In the genomic region with DNA sequence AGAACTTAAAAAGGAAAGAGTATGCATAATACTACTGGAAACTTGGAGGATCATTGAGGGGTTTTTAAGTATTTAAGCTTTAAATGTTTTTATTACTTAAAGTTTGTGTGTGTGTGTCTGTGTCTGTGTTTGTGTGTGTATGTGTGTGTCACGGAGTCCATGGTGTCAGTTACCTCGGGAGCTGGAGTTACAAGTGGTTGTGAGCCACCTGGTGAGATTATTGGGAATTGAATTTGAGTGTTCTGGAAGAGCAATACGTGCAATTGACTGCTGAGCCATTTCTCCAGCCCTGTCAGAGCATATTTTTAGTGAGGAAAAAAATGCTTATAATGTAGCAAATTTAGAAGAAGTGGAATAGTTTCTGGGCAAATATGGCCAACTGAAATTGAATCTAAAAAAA, we compare ENCODE assay signal across 18 mouse cellular contexts. TPM values are rescaled to one million over a fixed set of nuclear protein-coding genes. Genes with fewer than 3 reads are reported as not detected.
DNase-seq lines count a peak whose midpoint lies in the region; ATAC-seq and TF ChIP-seq lines count a peak whose summit lies in the region.
"Had no signal": no experiment of that assay in that cellular context is flagged by ENCODE, and none has a peak within 500 bp of the region (broad histone marks: within the 10 kb centered on the region; RNA-seq: fewer than 3 reads in every experiment).

No protein-coding gene starts in this region.

- peak; percentile 10; the same call in 1 of the 2 replicates for TF ChIP-seq CTCF in gastrocnemius, adult 2 months (IDR thresholded peaks at IDR 0.05)

- no peak for DNase-seq in gastrocnemius, adult 2 months
- no peak for DNase-seq in gastrocnemius, postnatal 36 days
- DNase-seq in kidney, postnatal 36 days = peak; percentile 13 to 32
- DNase-seq in 416B (ENCODE audit: low read depth) (peak; percentile 27), adipocyte (ENCODE audit: low spot score) (peak; percentile 12)
- no peak for DNase-seq in cerebellum, postnatal 10 days
- no peak for DNase-seq in right cerebral cortex, postnatal 4 days
- DNase-seq: adrenal gland, adult 8-10 months; cerebellum, adult 9-10 months; gastrocnemius, postnatal 10 days; layer of hippocampus, postnatal 36 days; right cerebral cortex, postnatal 25 days had no signal

- H3K27ac ChIP-seq in gastrocnemius, adult 2 months = no peak overlapping the region
- H3K27ac ChIP-seq in kidney, embryonic 15.5 days = no peak overlapping the region
- H3K27ac ChIP-seq: embryonic facial prominence, embryonic 15.5 days; limb, embryonic 13.5 days had no signal

- no peak overlapping the region for H3K4me3 ChIP-seq in gastrocnemius, adult 2 months
- no peak overlapping the region for H3K4me3 ChIP-seq in kidney, embryonic 15.5 days (replicated peaks)
- H3K4me3 ChIP-seq: embryonic facial prominence, embryonic 15.5 days; heart, embryonic 12.5 days; limb, embryonic 13.5 days had no signal

- ATAC-seq in kidney, embryonic 15.5 days (replicated peaks; ENCODE audit: low FRiP score) = no peak
- ATAC-seq: forebrain, embryonic 14.5 days; intestine, embryonic 16.5 days had no signal

- H3K36me3 ChIP-seq in kidney, embryonic 15.5 days = no peaks in the 10 kb centered on the region
- H3K36me3 ChIP-seq: embryonic facial prominence, embryonic 15.5 days; heart, embryonic 12.5 days; limb, embryonic 13.5 days had no signal

- intact Hi-C loops in gastrocnemius, adult 2 months (cut with DNase I) = no loop called here
- intact Hi-C loops in gastrocnemius, postnatal 36 days (cut with DNase I) = no loop called here

- WGBS in kidney, embryonic 15.5 days = 40% methylated on average over 3 of the region's 3 CpGs

- no peaks in the 10 kb centered on the region for H3K27me3 ChIP-seq in kidney, embryonic 15.5 days
- H3K27me3 ChIP-seq: embryonic facial prominence, embryonic 15.5 days; heart, embryonic 12.5 days; limb, embryonic 13.5 days had no signal

- 0 out of 2 replicates have a peak, but pooled peaks cover 4% of the 10 kb centered on the region for H3K4me1 ChIP-seq in kidney, embryonic 15.5 days
- H3K4me1 ChIP-seq: embryonic facial prominence, embryonic 15.5 days; heart, embryonic 12.5 days had no signal

- no peak overlapping the region for H3K4me2 ChIP-seq in kidney, embryonic 15.5 days
- H3K4me2 ChIP-seq: embryonic facial prominence, embryonic 15.5 days; heart, embryonic 12.5 days; limb, embryonic 13.5 days had no signal

- no peak overlapping the region for H3K9ac ChIP-seq in kidney, embryonic 15.5 days
- H3K9ac ChIP-seq: embryonic facial prominence, embryonic 15.5 days; heart, embryonic 12.5 days; limb, embryonic 13.5 days had no signal

- no peaks in the 10 kb centered on the region for H3K9me3 ChIP-seq in kidney, embryonic 15.5 days (replicated peaks)
- H3K9me3 ChIP-seq: embryonic facial prominence, embryonic 15.5 days; heart, embryonic 12.5 days; limb, embryonic 13.5 days had no signal

RNA-seq across cellular contexts. Expression of a gene that starts 44.9 kb away (rescaled TPM):
- 1 to 10 TPM; 7.0 to 7.2 TPM for total RNA-seq in gastrocnemius, adult 2 months (2021)
- 1 to 10 TPM; 2.4 to 5.2 TPM for total RNA-seq in gastrocnemius, postnatal 36 days (2021)
- 1.2 and 3.4 TPM in 2 replicates for polyA plus RNA-seq in kidney, embryonic 15.5 days (2015; fragmentation: Nextera tagmentation; extraction: Ambion mirVana)

RNA-seq across cellular contexts. Expression of a gene that starts 50.7 kb away (rescaled TPM):
- total RNA-seq in gastrocnemius, adult 2 months (2021) = 10 to 100 TPM; 93.8 to 94.7 TPM
- 10 to 100 TPM; 70.1 to 78.3 TPM for total RNA-seq in gastrocnemius, postnatal 36 days (2021)
- 0.53 and 0.86 TPM in 2 replicates for polyA plus RNA-seq in kidney, embryonic 15.5 days (2015; fragmentation: Nextera tagmentation; extraction: Ambion mirVana)

Comparison
In these comparisons a context has a peak if more than half of its experiments do, and no peak if none do; other contexts are left out.
1. DNase-seq: peak in kidney, postnatal 36 days (2 of 2), 416B (single experiment) and adipocyte (single experiment); none in gastrocnemius, adult 2 months (single experiment), gastrocnemius, postnatal 36 days (0 of 2), cerebellum, postnatal 10 days (0 of 2) and right cerebral cortex, postnatal 4 days (single experiment).